ENCODE assay signal across 16 mouse cellular contexts in the genomic region with DNA sequence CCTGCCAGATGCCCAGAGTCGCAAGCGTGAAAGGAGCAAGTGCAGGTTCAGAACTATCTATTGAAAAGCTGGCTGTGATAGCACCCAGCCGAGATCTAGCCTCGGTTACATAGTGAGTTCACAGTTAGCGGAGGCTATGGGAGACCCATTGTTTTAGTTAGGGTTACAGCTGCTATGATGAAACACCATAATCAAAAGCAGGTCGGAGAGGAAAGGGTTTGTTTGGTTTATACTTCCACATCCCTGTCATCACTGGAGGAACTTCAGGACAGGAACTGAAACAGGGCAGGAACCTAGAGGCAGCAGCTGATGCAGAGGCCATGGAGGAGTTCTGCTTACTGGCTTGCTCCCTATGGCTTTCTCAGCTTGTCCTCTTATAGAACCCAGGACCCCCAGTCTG. TPM values are rescaled to one million over a fixed set of nuclear protein-coding genes. Genes with fewer than 3 reads are reported as not detected.
DNase-seq lines count a peak whose midpoint lies in the region; ATAC-seq and TF ChIP-seq lines count a peak whose summit lies in the region.
"Had no signal": no experiment of that assay in that cellular context is flagged by ENCODE, and none has a peak within 500 bp of the region (broad histone marks: within the 10 kb centered on the region; RNA-seq: fewer than 3 reads in every experiment).

No protein-coding gene starts in this region.

- TF ChIP-seq POLR2A in bone marrow, adult 2 months (IDR thresholded peaks at IDR 0.05; ENCODE audit: borderline replicate concordance, control insufficient read depth, low read depth, low read length): no peak

- intact Hi-C loops in gastrocnemius, adult 2 months (cut with DNase I): loop anchor here (5.0 kb wide), 1 partner anchor 75 kb away; the partner anchor contains the start of gene Ttc9b

- H3K27me3 ChIP-seq in hindbrain, embryonic 12.5 days: no peaks in the 10 kb centered on the region
- H3K27me3 ChIP-seq: forebrain, embryonic 13.5 days; hindbrain, embryonic 13.5 days had no signal

- peaks cover 86% of the 10 kb centered on the region for H3K36me3 ChIP-seq in hindbrain, embryonic 12.5 days

- no peak for TF ChIP-seq CTCF in gastrocnemius, adult 2 months (IDR thresholded peaks at IDR 0.05)
- TF ChIP-seq CTCF in bone marrow, adult 2 months (IDR thresholded peaks at IDR 0.05; ENCODE audit: control insufficient read depth, insufficient read depth, low read length): no peak

- H3K9me3 ChIP-seq in hindbrain, embryonic 12.5 days (replicated peaks): no peaks in the 10 kb centered on the region
- H3K9me3 ChIP-seq: embryonic facial prominence, embryonic 10.5 days; forebrain, embryonic 13.5 days; G1E; heart, embryonic 10.5 days; hindbrain, embryonic 13.5 days had no signal

- peak overlapping the region; percentile 66; the same call in 1 of the 2 replicates for H3K27ac ChIP-seq in gastrocnemius, adult 2 months
- peak overlapping the region; percentile 18; the same call in 1 of the 2 replicates for H3K27ac ChIP-seq in bone marrow, adult 2 months (ENCODE audit: control insufficient read depth, insufficient read depth, low read depth, low read length, poor library complexity)
- H3K27ac ChIP-seq in hindbrain, embryonic 12.5 days: no peak overlapping the region
- H3K27ac ChIP-seq: embryonic facial prominence, embryonic 10.5 days; forebrain, embryonic 13.5 days; heart, embryonic 10.5 days; hindbrain, embryonic 13.5 days; hindbrain, postnatal 0 days had no signal

- no peak overlapping the region for H3K4me2 ChIP-seq in hindbrain, embryonic 12.5 days (replicated peaks)
- H3K4me2 ChIP-seq: forebrain, embryonic 13.5 days; hindbrain, embryonic 13.5 days had no signal

- no peaks in the 10 kb centered on the region; the same call in 1 of the 2 replicates for H3K4me1 ChIP-seq in bone marrow, adult 2 months (ENCODE audit: control insufficient read depth, insufficient read depth, low read length)
- no peaks in the 10 kb centered on the region for H3K4me1 ChIP-seq in hindbrain, embryonic 12.5 days
- H3K4me1 ChIP-seq: forebrain, embryonic 13.5 days; heart, embryonic 10.5 days; hindbrain, embryonic 13.5 days had no signal

- 74% methylated on average over 6 of the region's 6 CpGs for WGBS in bone marrow, adult 2 months
- 93% methylated on average over 6 of the region's 6 CpGs for WGBS in hindbrain, embryonic 12.5 days

- DNase-seq in gastrocnemius, adult 2 months: no peak
- DNase-seq in gastrocnemius, postnatal 10 days: no peak
- no peak for DNase-seq in adrenal gland, adult 18-20 months (ENCODE audit: low spot score in 2 of 2)

- peak; percentile 78 for ATAC-seq in granulocyte monocyte progenitor cell, adult 5-6 weeks (replicated peaks; ENCODE audit: poor library complexity, severe bottlenecking)
- ATAC-seq in monocyte, adult 5-6 weeks (replicated peaks; ENCODE audit: insufficient number of reproducible peaks, low FRiP score, low TSS enrichment, poor library complexity, severe bottlenecking): peak; percentile 64
- ATAC-seq in hindbrain, embryonic 12.5 days (ENCODE audit: low FRiP score): no peak
- ATAC-seq: CD4-positive, CD25-positive, alpha-beta regulatory T cell, adult 4 months; forebrain, embryonic 13.5 days; forebrain, postnatal 0 days had no signal

- no peak overlapping the region for H3K9ac ChIP-seq in hindbrain, embryonic 12.5 days
- H3K9ac ChIP-seq: forebrain, embryonic 13.5 days; forebrain, postnatal 0 days; hindbrain, embryonic 13.5 days had no signal

- no peak overlapping the region for H3K4me3 ChIP-seq in gastrocnemius, adult 2 months
- H3K4me3 ChIP-seq in bone marrow, adult 2 months (replicated peaks; ENCODE audit: control insufficient read depth, low read depth, low read length): no peak overlapping the region
- H3K4me3 ChIP-seq in hindbrain, embryonic 12.5 days: no peak overlapping the region
- H3K4me3 ChIP-seq: embryonic facial prominence, embryonic 10.5 days; forebrain, embryonic 13.5 days; heart, embryonic 10.5 days; hindbrain, embryonic 13.5 days had no signal

RNA-seq across cellular contexts. Expression of gene Akt2, which starts 13.8 kb away (rescaled TPM):
- 100 to 1,000 TPM; 194 to 199 TPM for total RNA-seq in gastrocnemius, adult 2 months (2021)
- 100 to 1,000 TPM; 128 to 134 TPM for total RNA-seq in gastrocnemius, postnatal 10 days (2021)
- polyA plus RNA-seq in bone marrow, adult 2 months (2011; ENCODE audit: insufficient read depth, insufficient read length, low replicate concordance, missing spikeins): 44.5 and 71.2 TPM in 2 replicates
- 36.1 and 48.5 TPM in 2 replicates for total RNA-seq in granulocyte monocyte progenitor cell, adult 5-6 weeks (2014; fragmentation: Nextera tagmentation)
- total RNA-seq in granulocyte monocyte progenitor cell, adult 5-6 weeks (2017): 43.7 and 45.4 TPM in 2 replicates
- 77.2 to 150 TPM (median 108 TPM) in 3 replicates for total RNA-seq in monocyte, adult 5-6 weeks (2017)
- 100 to 1,000 TPM; 209 to 250 TPM for total RNA-seq in adrenal gland, adult 18-20 months (2021)
- polyA plus RNA-seq in hindbrain, embryonic 12.5 days (2016; fragmentation: Nextera tagmentation; extraction: Ambion mirVana): 85.0 and 90.5 TPM in 2 replicates

RNA-seq across cellular contexts. Expression of gene 2310022A10Rik, which starts 24.6 kb away (rescaled TPM):
- 100 to 1,000 TPM; 107 to 123 TPM for total RNA-seq in gastrocnemius, adult 2 months (2021)
- 100 to 1,000 TPM; 106 to 110 TPM for total RNA-seq in gastrocnemius, postnatal 10 days (2021)
- 8.1 and 19.0 TPM in 2 replicates for polyA plus RNA-seq in bone marrow, adult 2 months (2011; ENCODE audit: insufficient read depth, insufficient read length, low replicate concordance, missing spikeins)
- 16.9 and 18.4 TPM in 2 replicates for total RNA-seq in granulocyte monocyte progenitor cell, adult 5-6 weeks (2014; fragmentation: Nextera tagmentation)
- 4.7 and 6.6 TPM in 2 replicates for total RNA-seq in granulocyte monocyte progenitor cell, adult 5-6 weeks (2017)
- total RNA-seq in monocyte, adult 5-6 weeks (2017): 3.6 to 29.0 TPM (median 10.5 TPM) in 3 replicates
- total RNA-seq in adrenal gland, adult 18-20 months (2021): 10 to 100 TPM; 13.5 to 18.9 TPM
- 35.0 and 35.4 TPM in 2 replicates for polyA plus RNA-seq in hindbrain, embryonic 12.5 days (2016; fragmentation: Nextera tagmentation; extraction: Ambion mirVana)

RNA-seq across cellular contexts. Expression of gene Pld3, which starts 24.6 kb away (rescaled TPM):
- total RNA-seq in gastrocnemius, adult 2 months (2021): 10 to 100 TPM; 14.5 to 17.2 TPM
- 10 to 100 TPM; 27.2 to 37.9 TPM for total RNA-seq in gastrocnemius, postnatal 10 days (2021)
- 27.9 and 52.2 TPM in 2 replicates for polyA plus RNA-seq in bone marrow, adult 2 months (2011; ENCODE audit: insufficient read depth, insufficient read length, low replicate concordance, missing spikeins)
- total RNA-seq in granulocyte monocyte progenitor cell, adult 5-6 weeks (2014; fragmentation: Nextera tagmentation): 3.8 and 10.6 TPM in 2 replicates
- total RNA-seq in granulocyte monocyte progenitor cell, adult 5-6 weeks (2017): 3.8 and 6.3 TPM in 2 replicates
- total RNA-seq in monocyte, adult 5-6 weeks (2017): 13.7 to 42.8 TPM (median 31.8 TPM) in 3 replicates
- total RNA-seq in adrenal gland, adult 18-20 months (2021): 100 to 1,000 TPM; 123 to 147 TPM
- 93.9 and 104 TPM in 2 replicates for polyA plus RNA-seq in hindbrain, embryonic 12.5 days (2016; fragmentation: Nextera tagmentation; extraction: Ambion mirVana)

RNA-seq across cellular contexts. Expression of gene Hipk4, which starts 54.5 kb away (rescaled TPM):
- under 1 TPM in 1 of 2 experiments, not detected in 1; 0.13 TPM for total RNA-seq in gastrocnemius, adult 2 months (2021)
- under 1 TPM; 0.42 to 0.84 TPM for total RNA-seq in gastrocnemius, postnatal 10 days (2021)
- 0.45 and 0.77 TPM in 2 replicates for polyA plus RNA-seq in bone marrow, adult 2 months (2011; ENCODE audit: insufficient read depth, insufficient read length, low replicate concordance, missing spikeins)
- 1.4 TPM in 1 of 2 replicates, not detected in the other for total RNA-seq in granulocyte monocyte progenitor cell, adult 5-6 weeks (2014; fragmentation: Nextera tagmentation)
- total RNA-seq in granulocyte monocyte progenitor cell, adult 5-6 weeks (2017): 0.05 and 0.09 TPM in 2 replicates
- total RNA-seq in monocyte, adult 5-6 weeks (2017): not detected in 3 replicates
- under 1 TPM; 0.26 to 0.40 TPM for total RNA-seq in adrenal gland, adult 18-20 months (2021)
- 0.36 and 0.66 TPM in 2 replicates for polyA plus RNA-seq in hindbrain, embryonic 12.5 days (2016; fragmentation: Nextera tagmentation; extraction: Ambion mirVana)
- total RNA-seq: gastrocnemius, adult 18-20 months had no signal
